Mouse (Mus musculus) myocyte (in vitro differentiated cells): Measurements from ENCODE around the gene Cadps. TPM values are rescaled to one million over a fixed set of nuclear protein-coding genes. Genes with fewer than 3 reads are reported as not detected.

Experiments used
- H3K27me3 ChIP-seq: one replicate; pipeline ENCODE4 v1.6.1; 2011; ENCODE audit not compliant: control insufficient read depth, insufficient read depth, insufficient read length
- H3K36me3 ChIP-seq: one replicate; pipeline ENCODE4 v1.6.1; 2011; ENCODE audit not compliant: control insufficient read depth, insufficient read depth
- H3K4me2 ChIP-seq: one replicate; pipeline ENCODE4 v1.6.1; 2011; ENCODE audit warnings: low read depth, control low read depth
- H3K4me3 ChIP-seq: one replicate; pipeline ENCODE4 v1.5.1; 2011; ENCODE audit warnings: mild to moderate bottlenecking, control low read depth, moderate library complexity
- H3K79me2 ChIP-seq: one replicate; pipeline ENCODE4 v1.6.1; 2011; ENCODE audit not compliant: control insufficient read depth, insufficient read depth
- H3ac ChIP-seq: one replicate; pipeline ENCODE4 v1.6.1; 2011; ENCODE audit not compliant: control insufficient read depth, insufficient read length
- CEBPB ChIP-seq: IDR thresholded peaks from 2 replicates; pipeline ENCODE4 v1.6.1; 2011; ENCODE audit warnings: mild to moderate bottlenecking, moderate library complexity; ENCODE audit not compliant: poor library complexity, insufficient read depth, severe bottlenecking
- E2F4 ChIP-seq: IDR thresholded peaks from one replicate; pipeline ENCODE4 v1.6.1; 2011; ENCODE audit warnings: mild to moderate bottlenecking, control low read depth, moderate library complexity; ENCODE audit not compliant: insufficient read depth
- MAX ChIP-seq: IDR thresholded peaks from one replicate; pipeline ENCODE4 v1.6.1; 2011; ENCODE audit warnings: low read depth, mild to moderate bottlenecking, control low read depth
- MYOD1 ChIP-seq, 3 experiments: IDR thresholded peaks; one replicate each; pipeline ENCODE4 v1.6.1; 2011; ENCODE audit warnings: control low read depth in 2 of 3, low read depth in 2 of 3, mild to moderate bottlenecking in 2 of 3, moderate library complexity in 1 of 3; ENCODE audit not compliant: insufficient read length in 2 of 3, control insufficient read depth in 1 of 3
- MYOG ChIP-seq, 3 experiments: IDR thresholded peaks; one replicate each; pipeline ENCODE4 v1.6.1; 2011; ENCODE audit warnings: control low read depth in 2 of 3, low read depth in 2 of 3, mild to moderate bottlenecking in 2 of 3; ENCODE audit not compliant: insufficient read length in 2 of 3, control insufficient read depth in 1 of 3, insufficient read depth in 1 of 3
- POLR2A ChIP-seq: IDR thresholded peaks from one replicate; pipeline ENCODE4 v1.6.1; 2011; ENCODE audit warnings: low read depth, mild to moderate bottlenecking, control low read depth, moderate library complexity; ENCODE audit not compliant: insufficient read length
- POLR2AphosphoS2 ChIP-seq: IDR thresholded peaks from one replicate; pipeline ENCODE4 v1.6.1; 2011; ENCODE audit warnings: low read depth, control low read depth; ENCODE audit not compliant: insufficient read length
- REST ChIP-seq: IDR thresholded peaks from one replicate; pipeline ENCODE4 v1.6.1; 2011; ENCODE audit warnings: mild to moderate bottlenecking, control low read depth, moderate library complexity; ENCODE audit not compliant: insufficient read depth, insufficient read length
- SRF ChIP-seq: IDR thresholded peaks from one replicate; pipeline ENCODE4 v1.6.1; 2011; ENCODE audit warnings: low read depth; ENCODE audit not compliant: control insufficient read depth, insufficient read length
- TCF12 ChIP-seq: IDR thresholded peaks from one replicate; pipeline ENCODE4 v1.6.1; 2011; ENCODE audit warnings: mild to moderate bottlenecking, control low read depth; ENCODE audit not compliant: poor library complexity, insufficient read depth, severe bottlenecking
- TCF3 ChIP-seq: IDR thresholded peaks from one replicate; pipeline ENCODE4 v1.6.1; 2011; ENCODE audit warnings: low read depth, control low read depth; ENCODE audit not compliant: insufficient read length
- USF1 ChIP-seq: IDR thresholded peaks from one replicate; pipeline ENCODE4 v1.6.1; 2011; ENCODE audit warnings: low read depth, mild to moderate bottlenecking, control low read depth, moderate library complexity
- polyA plus RNA-seq: library from polyadenylated mRNA; unstranded; fragments of >200 nt; fragmentation: generic; extraction: Trizol; gene quantifications from one replicate; pipeline ENCODE4 v1.2.1, GENCODE M21; 2012; ENCODE audit warnings: missing spikeins

The Cadps gene
- polyA plus RNA-seq, 1 experiment, result not detected

DNA sequence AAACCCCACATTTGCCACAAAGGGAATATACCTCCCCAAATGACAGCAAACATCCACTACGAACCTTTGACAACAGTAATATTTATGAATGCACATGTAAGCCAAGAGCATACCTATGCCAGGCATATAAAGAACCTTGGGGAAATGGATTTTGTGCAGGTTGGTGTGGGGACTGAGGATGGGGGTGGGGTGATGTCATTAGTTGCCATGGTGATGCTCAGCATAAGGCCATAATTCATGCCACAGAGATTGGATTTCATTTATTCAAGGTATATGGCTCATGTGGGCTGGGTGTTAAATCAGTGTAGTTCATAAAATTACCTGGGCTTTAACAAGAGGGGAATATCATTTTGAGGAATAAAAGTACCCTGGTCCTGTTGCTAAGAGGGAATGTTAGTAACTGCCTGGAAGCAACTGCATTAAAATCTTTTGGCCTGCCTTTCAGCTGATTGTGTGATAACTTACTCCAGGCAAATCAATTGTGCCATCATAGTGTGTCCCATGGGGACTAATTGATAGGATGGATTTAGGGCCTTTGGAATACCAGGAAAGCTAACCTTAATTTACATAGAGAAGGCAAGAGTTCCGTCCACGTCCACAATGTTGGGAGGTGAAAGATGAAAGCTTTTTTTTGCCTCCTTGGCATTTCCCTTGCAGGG lies 263.2 kb downstream of the Cadps start:
- Histone ChIP-seq H3K36me3 (no peaks in the 10 kb centered on the region), H3K4me2 (no peak overlapping the region), H3K27me3 (no peaks in the 10 kb centered on the region), H3ac (no peak overlapping the region), H3K4me3 (no peak overlapping the region), H3K79me2 (no peaks in the 10 kb centered on the region)
- TF ChIP-seq E2F4 (no peak), MYOD1 (IDR thresholded peaks at IDR 0.05; ENCODE audit: control insufficient read depth in 1 of 3, insufficient read length in 2 of 3, low read depth in 2 of 3) (no peak), USF1 (no peak), POLR2A (no peak), MAX (no peak), REST (no peak), POLR2AphosphoS2 (no peak), MYOG (IDR thresholded peaks at IDR 0.05; ENCODE audit: control insufficient read depth in 1 of 3, insufficient read depth in 1 of 3, insufficient read length in 2 of 3, low read depth in 2 of 3) (no peak), TCF12 (no peak), SRF (no peak), CEBPB (no peak), TCF3 (no peak)

DNA sequence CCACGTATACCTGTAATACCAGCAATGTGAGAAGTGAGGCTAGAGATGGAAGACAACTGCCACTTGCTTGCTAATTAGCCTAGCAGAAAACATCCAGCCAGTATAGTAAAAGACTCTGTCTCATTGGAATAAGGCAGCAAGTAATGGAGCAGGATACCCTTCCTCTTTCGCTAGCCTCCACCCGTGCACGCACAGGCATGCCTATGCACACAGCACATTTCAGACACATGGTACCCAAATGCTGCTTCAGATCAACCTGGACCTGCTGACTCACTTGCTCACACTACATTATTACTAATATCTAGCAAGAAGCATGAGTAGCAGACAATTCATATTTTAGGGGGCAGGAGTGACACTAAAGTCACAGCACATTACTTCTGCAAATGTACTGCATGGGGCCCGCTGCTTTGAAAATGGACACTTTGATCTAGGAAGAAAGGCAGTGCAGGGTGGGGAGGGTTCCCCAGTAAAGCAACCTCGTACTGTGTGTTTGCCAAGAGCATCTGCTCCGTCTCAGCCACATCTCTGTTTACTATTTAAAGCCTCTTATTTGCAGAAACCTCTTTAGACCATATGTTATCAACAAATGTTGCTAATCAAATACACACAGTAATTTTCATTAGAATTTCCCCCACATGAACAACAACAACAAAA lies 263.8 kb downstream of the Cadps start:
- H3K36me3 ChIP-seq, result no peaks in the 10 kb centered on the region
- H3K79me2 ChIP-seq, result no peaks in the 10 kb centered on the region
- no peak for TF ChIP-seq REST
- no peak for TF ChIP-seq CEBPB
- TF ChIP-seq TCF12, result no peak
- TF ChIP-seq MYOG (IDR thresholded peaks at IDR 0.05; ENCODE audit: control insufficient read depth in 1 of 3, insufficient read depth in 1 of 3, insufficient read length in 2 of 3, low read depth in 2 of 3), result no peak
- no peak for TF ChIP-seq USF1
- no peak overlapping the region for H3ac ChIP-seq
- no peaks in the 10 kb centered on the region for H3K27me3 ChIP-seq
- H3K4me3 ChIP-seq, result no peak overlapping the region
- no peak overlapping the region for H3K4me2 ChIP-seq

DNA sequence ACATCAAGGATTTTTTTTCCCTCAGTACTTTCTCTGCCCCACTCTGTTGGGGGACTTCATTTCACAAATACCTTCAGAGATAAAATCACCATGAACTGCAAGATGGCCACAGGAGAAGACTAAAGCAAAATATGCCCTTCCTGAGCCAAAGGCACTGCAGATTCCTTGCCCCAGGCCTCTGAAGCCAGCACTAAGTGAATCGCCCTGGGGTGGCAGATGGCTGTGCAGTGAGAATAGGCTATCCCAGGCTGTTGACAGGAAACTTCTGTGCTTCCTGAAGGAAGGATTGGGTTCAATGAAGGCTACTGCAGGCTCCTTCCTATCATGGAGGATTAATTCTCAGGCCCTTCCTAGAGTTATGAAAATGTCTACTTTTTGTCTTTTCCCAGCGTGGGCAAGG lies 268.4 kb downstream of the Cadps start:
- TF ChIP-seq E2F4 (no peak), REST (no peak), POLR2AphosphoS2 (no peak), TCF3 (no peak), CEBPB (no peak), SRF (no peak), TCF12 (no peak), POLR2A (no peak), MYOG (IDR thresholded peaks at IDR 0.05; ENCODE audit: control insufficient read depth in 1 of 3, insufficient read depth in 1 of 3, insufficient read length in 2 of 3, low read depth in 2 of 3) (no peak), USF1 (no peak), MAX (no peak), MYOD1 (IDR thresholded peaks at IDR 0.05; ENCODE audit: control insufficient read depth in 1 of 3, insufficient read length in 2 of 3, low read depth in 2 of 3) (no peak)
- no peak overlapping the region for H3K4me2 ChIP-seq
- H3ac ChIP-seq, result no peak overlapping the region

DNA sequence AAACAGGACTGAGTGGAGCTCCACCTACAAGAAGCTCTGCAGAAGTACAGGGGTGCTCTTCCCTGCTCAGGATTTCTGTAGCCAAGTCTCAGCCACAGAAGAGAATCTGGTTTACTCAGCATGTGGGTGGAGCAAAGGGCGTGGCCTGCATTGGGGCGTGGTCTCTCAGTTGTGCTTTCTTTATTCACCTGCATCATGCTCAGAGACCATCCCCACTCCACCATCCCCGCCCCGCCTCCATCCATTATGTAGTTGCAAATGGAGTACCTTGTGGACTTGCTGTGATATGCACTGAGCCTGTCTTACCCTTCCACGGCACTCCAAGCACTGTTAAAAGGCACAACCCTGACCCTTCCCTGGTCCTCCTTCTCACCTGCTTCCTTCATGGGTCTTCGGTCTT lies 271.5 kb downstream of the Cadps start:
- Histone ChIP-seq H3ac (no peak overlapping the region), H3K4me3 (no peak overlapping the region), H3K4me2 (no peak overlapping the region), H3K36me3 (no peaks in the 10 kb centered on the region), H3K79me2 (no peaks in the 10 kb centered on the region), H3K27me3 (no peaks in the 10 kb centered on the region)
- TF ChIP-seq USF1 (no peak), MYOG (IDR thresholded peaks at IDR 0.05; ENCODE audit: control insufficient read depth in 1 of 3, insufficient read depth in 1 of 3, insufficient read length in 2 of 3, low read depth in 2 of 3) (no peak), TCF3 (no peak), MYOD1 (IDR thresholded peaks at IDR 0.05; ENCODE audit: control insufficient read depth in 1 of 3, insufficient read length in 2 of 3, low read depth in 2 of 3) (no peak), CEBPB (no peak)

More for the DNA sequence above, 268.4 kb downstream of the Cadps start:
- H3K36me3 ChIP-seq, result no peaks in the 10 kb centered on the region
- no peaks in the 10 kb centered on the region for H3K79me2 ChIP-seq
- H3K4me3 ChIP-seq, result no peak overlapping the region
- H3K27me3 ChIP-seq, result no peaks in the 10 kb centered on the region

DNA sequence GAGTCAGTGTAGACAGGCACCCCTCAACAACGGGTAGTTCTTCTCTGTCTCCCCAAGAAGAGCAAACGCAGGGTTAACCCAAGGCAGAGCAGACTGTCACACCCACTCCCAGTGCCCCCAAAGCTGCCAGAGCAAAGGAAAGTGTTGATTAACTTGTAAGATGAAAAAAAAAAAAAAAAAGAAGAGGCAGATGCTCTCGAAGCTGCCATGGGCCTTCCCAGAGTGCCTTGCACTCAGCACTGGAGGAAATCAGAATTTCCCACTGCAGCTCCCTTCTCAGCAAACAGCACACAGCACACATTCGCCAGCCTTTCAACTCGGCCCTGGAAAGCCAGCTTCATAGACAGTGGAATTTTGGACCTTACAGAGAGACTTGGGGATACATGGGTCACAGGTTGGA lies 271.9 kb downstream of the Cadps start:
- H3K79me2 ChIP-seq, result no peaks in the 10 kb centered on the region
- H3K4me3 ChIP-seq, result no peak overlapping the region
- H3K27me3 ChIP-seq, result no peaks in the 10 kb centered on the region

More for the DNA sequence above, 271.9 kb downstream of the Cadps start:
- no peak for TF ChIP-seq MYOG (IDR thresholded peaks at IDR 0.05; ENCODE audit: control insufficient read depth in 1 of 3, insufficient read depth in 1 of 3, insufficient read length in 2 of 3, low read depth in 2 of 3)
- no peak for TF ChIP-seq MAX
- no peak for TF ChIP-seq POLR2AphosphoS2
- no peak for TF ChIP-seq REST
- TF ChIP-seq TCF12, result no peak
- TF ChIP-seq SRF, result no peak
- TF ChIP-seq E2F4, result no peak
- TF ChIP-seq TCF3, result no peak
- no peak for TF ChIP-seq USF1
- Histone ChIP-seq H3K36me3 (no peaks in the 10 kb centered on the region), H3K4me2 (no peak overlapping the region), H3ac (no peak overlapping the region)
